10 mouse cellular contexts compared by ENCODE assay signal in the genomic region with DNA sequence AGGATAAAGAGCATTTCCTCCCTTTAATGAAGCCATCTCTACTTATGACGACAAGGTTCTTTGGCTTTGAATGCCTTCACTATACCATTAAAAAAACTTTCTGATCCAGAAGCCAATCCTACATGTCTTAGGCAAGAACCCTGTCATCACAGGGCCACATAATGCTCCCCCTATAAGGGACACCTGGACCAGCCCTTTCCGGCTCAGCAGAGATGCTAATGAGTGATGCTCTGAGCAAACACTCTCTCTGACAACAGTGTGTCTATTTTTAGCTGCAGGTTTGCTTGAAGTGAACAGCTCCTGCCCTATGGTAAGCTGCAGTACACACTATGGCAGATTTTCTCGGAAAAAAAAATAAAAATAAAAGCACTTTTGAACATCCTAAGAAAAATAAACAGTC. TPM values are rescaled to one million over a fixed set of nuclear protein-coding genes. Genes with fewer than 3 reads are reported as not detected.
DNase-seq lines count a peak whose midpoint lies in the region; ATAC-seq and TF ChIP-seq lines count a peak whose summit lies in the region.
"Had no signal": no experiment of that assay in that cellular context is flagged by ENCODE, and none has a peak within 500 bp of the region (broad histone marks: within the 10 kb centered on the region; RNA-seq: fewer than 3 reads in every experiment).

No protein-coding gene starts in this region.

- peaks cover 14% of the 10 kb centered on the region for H3K4me1 ChIP-seq in embryonic facial prominence, embryonic 14.5 days (ENCODE audit: control insufficient read depth, insufficient read depth, low read length)
- H3K4me1 ChIP-seq in embryonic facial prominence, embryonic 10.5 days = peaks cover 35% of the 10 kb centered on the region
- peaks cover 24% of the 10 kb centered on the region for H3K4me1 ChIP-seq in midbrain, embryonic 10.5 days

- WGBS in embryonic facial prominence, embryonic 14.5 days = 70% methylated on average over 3 of the region's 3 CpGs
- WGBS in embryonic facial prominence, embryonic 10.5 days = 70% methylated on average over 3 of the region's 3 CpGs
- 70% methylated on average over 3 of the region's 3 CpGs for WGBS in midbrain, embryonic 10.5 days

- no peak overlapping the region for H3K4me2 ChIP-seq in embryonic facial prominence, embryonic 14.5 days (ENCODE audit: low read depth, low read length)
- H3K4me2 ChIP-seq: limb, embryonic 15.5 days had no signal

- peak; percentile 12 for DNase-seq in embryonic facial prominence, embryonic 14.5 days (ENCODE audit: low spot score)
- DNase-seq in embryonic facial prominence, embryonic 10.5 days (ENCODE audit: low spot score) = no peak
- peak; percentile 20 for DNase-seq in A20 (ENCODE audit: low read depth, low spot score)
- DNase-seq in cerebellum, postnatal 25 days = peak; percentile 63 to 72
- DNase-seq in midbrain, embryonic 10.5 days (ENCODE audit: low spot score) = no peak
- DNase-seq in gastrocnemius, adult 2 months = no peak
- DNase-seq in gastrocnemius, postnatal 36 days = no peak
- DNase-seq in kidney, adult 18-20 months = no peak
- DNase-seq: kidney, adult 8-10 months had no signal

- ATAC-seq in embryonic facial prominence, embryonic 14.5 days (ENCODE audit: low read depth) = no peak

- no peak overlapping the region for H3K9ac ChIP-seq in embryonic facial prominence, embryonic 14.5 days (ENCODE audit: low read depth, low read length)
- H3K9ac ChIP-seq: limb, embryonic 15.5 days had no signal

- H3K27me3 ChIP-seq in embryonic facial prominence, embryonic 14.5 days (replicated peaks; ENCODE audit: control insufficient read depth, insufficient read depth, low read length) = no peaks in the 10 kb centered on the region
- no peaks in the 10 kb centered on the region for H3K27me3 ChIP-seq in embryonic facial prominence, embryonic 10.5 days (replicated peaks; ENCODE audit: low read depth, poor library complexity, severe bottlenecking)
- H3K27me3 ChIP-seq in midbrain, embryonic 10.5 days (ENCODE audit: low read depth, poor library complexity, severe bottlenecking) = no peaks in the 10 kb centered on the region
- H3K27me3 ChIP-seq: limb, embryonic 15.5 days had no signal

- intact Hi-C loops in gastrocnemius, adult 2 months (cut with DNase I) = no loop called here
- intact Hi-C loops in gastrocnemius, postnatal 36 days (cut with DNase I) = no loop called here

- H3K27ac ChIP-seq in embryonic facial prominence, embryonic 14.5 days (replicated peaks; ENCODE audit: low read depth, low read length) = no peak overlapping the region
- H3K27ac ChIP-seq in embryonic facial prominence, embryonic 10.5 days (replicated peaks) = no peak overlapping the region
- no peak overlapping the region for H3K27ac ChIP-seq in midbrain, embryonic 10.5 days (replicated peaks)
- no peak overlapping the region for H3K27ac ChIP-seq in gastrocnemius, adult 2 months
- H3K27ac ChIP-seq: limb, embryonic 15.5 days had no signal

- 0 out of 2 replicates have a peak, but pooled peaks cover 5% of the 10 kb centered on the region for H3K36me3 ChIP-seq in embryonic facial prominence, embryonic 14.5 days (ENCODE audit: control insufficient read depth, insufficient read depth, low read length)
- H3K36me3 ChIP-seq in embryonic facial prominence, embryonic 10.5 days (replicated peaks) = peaks cover 8% of the 10 kb centered on the region
- peaks cover 5% of the 10 kb centered on the region for H3K36me3 ChIP-seq in midbrain, embryonic 10.5 days
- H3K36me3 ChIP-seq: limb, embryonic 15.5 days had no signal

- no peak overlapping the region for H3K4me3 ChIP-seq in embryonic facial prominence, embryonic 14.5 days (ENCODE audit: low read depth, low read length)
- no peak overlapping the region for H3K4me3 ChIP-seq in embryonic facial prominence, embryonic 10.5 days
- H3K4me3 ChIP-seq in midbrain, embryonic 10.5 days = peak overlapping the region; percentile 4; the same call in 1 of the 2 replicates
- H3K4me3 ChIP-seq in gastrocnemius, adult 2 months = no peak overlapping the region
- H3K4me3 ChIP-seq: limb, embryonic 15.5 days had no signal

- no peak for TF ChIP-seq CTCF in gastrocnemius, adult 2 months (IDR thresholded peaks at IDR 0.05)

- no peaks in the 10 kb centered on the region for H3K9me3 ChIP-seq in embryonic facial prominence, embryonic 14.5 days (ENCODE audit: control insufficient read depth, low read length)
- no peaks in the 10 kb centered on the region for H3K9me3 ChIP-seq in embryonic facial prominence, embryonic 10.5 days
- H3K9me3 ChIP-seq in midbrain, embryonic 10.5 days (replicated peaks) = no peaks in the 10 kb centered on the region
- H3K9me3 ChIP-seq: limb, embryonic 15.5 days had no signal

RNA-seq across cellular contexts. Expression of gene Prkacb, which starts 43.9 kb away (rescaled TPM):
- polyA plus RNA-seq in embryonic facial prominence, embryonic 14.5 days (2014; fragmentation: Nextera tagmentation; extraction: Ambion mirVana) = 69.1 and 72.9 TPM in 2 replicates
- 64.3 and 67.6 TPM in 2 replicates for polyA plus RNA-seq in embryonic facial prominence, embryonic 10.5 days (2016; fragmentation: Nextera tagmentation; extraction: Ambion mirVana)
- polyA plus RNA-seq in midbrain, embryonic 10.5 days (2016; fragmentation: Nextera tagmentation; extraction: Ambion mirVana) = 56.0 and 64.4 TPM in 2 replicates
- total RNA-seq in gastrocnemius, adult 2 months (2021) = 10 to 100 TPM; 44.3 to 45.4 TPM
- 10 to 100 TPM; 35.5 to 39.4 TPM for total RNA-seq in gastrocnemius, postnatal 36 days (2021)

Comparison
In these comparisons a context has a peak if more than half of its experiments do, and no peak if none do; other contexts are left out.
1. DNase-seq: peak in embryonic facial prominence, embryonic 14.5 days (single experiment), A20 (single experiment) and cerebellum, postnatal 25 days (2 of 2); none in embryonic facial prominence, embryonic 10.5 days (single experiment), midbrain, embryonic 10.5 days (single experiment), gastrocnemius, adult 2 months (single experiment), gastrocnemius, postnatal 36 days (0 of 2) and kidney, adult 18-20 months (single experiment).